ENCODE assay signal across 9 mouse cellular contexts in the genomic region with DNA sequence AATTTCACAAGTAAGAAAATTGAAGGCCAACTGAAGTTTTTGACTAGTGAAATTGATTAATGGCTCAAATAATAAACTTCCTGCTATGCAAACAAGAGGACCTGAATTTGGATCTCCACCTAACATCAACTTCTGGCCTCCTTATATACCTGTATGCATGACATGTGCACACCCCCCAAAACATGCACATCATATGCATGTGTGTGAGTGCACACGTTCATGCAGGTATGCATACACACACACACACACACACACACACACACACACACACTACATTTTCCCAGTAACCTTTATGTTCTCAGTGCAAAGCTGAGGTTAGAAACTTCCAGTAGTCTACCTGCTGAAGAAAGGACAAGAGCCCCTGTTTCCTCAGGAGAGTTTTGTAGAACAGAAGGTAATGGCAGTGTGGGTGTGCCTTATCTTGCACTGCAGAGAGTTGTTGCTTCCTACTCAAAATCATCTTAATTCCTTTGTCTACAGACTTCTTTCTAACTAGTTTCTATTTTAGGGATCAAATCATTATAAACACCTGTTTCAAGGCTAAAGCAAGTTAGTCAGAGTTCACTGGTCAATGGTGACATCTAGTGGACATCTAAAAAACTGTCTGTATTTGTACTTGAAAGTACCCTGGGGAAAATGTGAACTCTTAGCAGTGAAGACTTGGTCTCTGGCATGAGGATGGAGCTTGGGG.
DNase-seq lines count a peak whose midpoint lies in the region; ATAC-seq and TF ChIP-seq lines count a peak whose summit lies in the region.
"Had no signal": no experiment of that assay in that cellular context is flagged by ENCODE, and none has a peak within 500 bp of the region (broad histone marks: within the 10 kb centered on the region; RNA-seq: fewer than 3 reads in every experiment).

No protein-coding gene starts in this region.

- H3K9ac ChIP-seq in lung, embryonic 14.5 days, result no peak overlapping the region
- no peak overlapping the region for H3K9ac ChIP-seq in forebrain, embryonic 12.5 days
- H3K9ac ChIP-seq: heart, embryonic 15.5 days had no signal

- ATAC-seq in lung, embryonic 14.5 days (ENCODE audit: insufficient read depth), result no peak
- ATAC-seq in forebrain, embryonic 12.5 days (ENCODE audit: low FRiP score), result peak; percentile 73
- peak; percentile 66; the same call in 1 of the 2 replicates for ATAC-seq in megakaryocyte, adult 5-6 weeks (ENCODE audit: poor library complexity, severe bottlenecking)
- no peak for ATAC-seq in monocyte, adult 5-6 weeks (replicated peaks; ENCODE audit: insufficient number of reproducible peaks, low FRiP score, low TSS enrichment, poor library complexity, severe bottlenecking)

- peak; percentile 65 for TF ChIP-seq CTCF in lung, embryonic 14.5 days (IDR thresholded peaks at IDR 0.05; ENCODE audit: low read depth)

- no peaks in the 10 kb centered on the region for H3K27me3 ChIP-seq in lung, embryonic 14.5 days (ENCODE audit: insufficient read depth, low read length)
- no peaks in the 10 kb centered on the region for H3K27me3 ChIP-seq in forebrain, embryonic 12.5 days
- H3K27me3 ChIP-seq: heart, embryonic 15.5 days had no signal

- H3K4me3 ChIP-seq in lung, embryonic 14.5 days (ENCODE audit: low read depth, low read length), result no peak overlapping the region
- H3K4me3 ChIP-seq in forebrain, embryonic 12.5 days (replicated peaks), result no peak overlapping the region
- H3K4me3 ChIP-seq: heart, embryonic 15.5 days had no signal

- no peak overlapping the region for H3K27ac ChIP-seq in lung, embryonic 14.5 days (ENCODE audit: low read depth)
- no peak overlapping the region for H3K27ac ChIP-seq in forebrain, embryonic 12.5 days
- H3K27ac ChIP-seq: heart, embryonic 15.5 days had no signal

- 83% methylated on average over 1 of the region's 1 CpGs for WGBS in lung, embryonic 14.5 days
- WGBS in forebrain, embryonic 12.5 days, result 86% methylated on average over 1 of the region's 1 CpGs

- H3K36me3 ChIP-seq in lung, embryonic 14.5 days (ENCODE audit: insufficient read depth), result no peaks in the 10 kb centered on the region
- H3K36me3 ChIP-seq in forebrain, embryonic 12.5 days (replicated peaks), result no peaks in the 10 kb centered on the region
- H3K36me3 ChIP-seq: heart, embryonic 15.5 days had no signal

- no peaks in the 10 kb centered on the region for H3K9me3 ChIP-seq in lung, embryonic 14.5 days (ENCODE audit: low read depth, low read length)
- no peaks in the 10 kb centered on the region for H3K9me3 ChIP-seq in forebrain, embryonic 12.5 days
- H3K9me3 ChIP-seq: heart, embryonic 15.5 days had no signal

- no peaks in the 10 kb centered on the region for H3K4me1 ChIP-seq in lung, embryonic 14.5 days (ENCODE audit: insufficient read depth)
- H3K4me1 ChIP-seq in forebrain, embryonic 12.5 days, result no peaks in the 10 kb centered on the region

- peak; percentile 3 for DNase-seq in adrenal gland, postnatal 14 days
- no peak for DNase-seq in adrenal gland, postnatal 25 days
- DNase-seq in lung, embryonic 14.5 days, result peak; percentile 79
- no peak for DNase-seq in lung, adult 18-20 months
- no peak for DNase-seq in adrenal gland, adult 2 months

- H3K4me2 ChIP-seq in lung, embryonic 14.5 days, result no peak overlapping the region
- no peak overlapping the region for H3K4me2 ChIP-seq in forebrain, embryonic 12.5 days
- H3K4me2 ChIP-seq: heart, embryonic 15.5 days had no signal

Comparison
In these comparisons a context has a peak if more than half of its experiments do, and no peak if none do; other contexts are left out.
1. DNase-seq: peak in adrenal gland, postnatal 14 days (single experiment) and lung, embryonic 14.5 days (single experiment); none in adrenal gland, postnatal 25 days (single experiment), lung, adult 18-20 months (0 of 2) and adrenal gland, adult 2 months (single experiment).
2. ATAC-seq: peak in forebrain, embryonic 12.5 days (single experiment) and megakaryocyte, adult 5-6 weeks (single experiment); none in lung, embryonic 14.5 days (single experiment) and monocyte, adult 5-6 weeks (single experiment).